Mouse (Mus musculus) neutrophil, adult 5-6 weeks (primary cell): Measurements from ENCODE around the gene Ina. TPM values are rescaled to one million over a fixed set of nuclear protein-coding genes. Genes with fewer than 3 reads are reported as not detected.
A peak's percentile ranks its signal among the peaks of the same experiment; 100 is the strongest.
"Not testable (repeated sequence)": the region's sequence is repeated elsewhere in the genome, so short reads cannot be mapped to it uniquely, and the experiment has no call there.

Experiments used
- ATAC-seq: fragments of 151-379, 151-347 bp; 2 replicates; pipeline ENCODE4 v1.8.0; 2017; ENCODE audit warnings: mild to moderate bottlenecking, moderate TSS enrichment; ENCODE audit not compliant: insufficient number of reproducible peaks, poor library complexity, low FRiP score, severe bottlenecking; ENCODE audit errors: extremely low read depth
- total RNA-seq: library from RNA; stranded (forward); fragments of 200-1000 nt; gene quantifications from 2 replicates; pipeline ENCODE4 v1.2.3, GENCODE M21; 2017

Ina gene
- total RNA-seq, 1 experiment from 2014 or later, result 0.23 TPM

- no peak for ATAC-seq
Measured at GRCm38 (mm10) chr19:46983352-46983965, 31.0 kb upstream of the Ina start.

- no peak for ATAC-seq
Measured at GRCm38 (mm10) chr19:46983966-46984380, 30.5 kb upstream of the Ina start.

GRCm38 (mm10) chr19:46984726-46985622, 29.5 kb upstream of the Ina start:
- peak; percentile 80 for ATAC-seq

- no peak for ATAC-seq
Measured at GRCm38 (mm10) chr19:46987646-46988045, 26.9 kb upstream of the Ina start.

- ATAC-seq, result no peak
Measured at GRCm38 (mm10) chr19:46988231-46989087, 26.0 kb upstream of the Ina start.

- ATAC-seq, result no peak
Measured at GRCm38 (mm10) chr19:46989479-46990152, 24.9 kb upstream of the Ina start.

GRCm38 (mm10) chr19:46990153-46990518, 24.4 kb upstream of the Ina start:
- no peak for ATAC-seq

GRCm38 (mm10) chr19:46990625-46991024, 23.9 kb upstream of the Ina start:
- ATAC-seq, result not testable (repeated sequence)

GRCm38 (mm10) chr19:46991145-46991544, 23.4 kb upstream of the Ina start:
- ATAC-seq, result peak; percentile 88

GRCm38 (mm10) chr19:46992329-46992728, 22.2 kb upstream of the Ina start:
- not testable (repeated sequence) for ATAC-seq

GRCm38 (mm10) chr19:46996095-46996494, 18.4 kb upstream of the Ina start:
- ATAC-seq, result no peak

GRCm38 (mm10) chr19:46998168-46998870, 16.2 kb upstream of the Ina start:
- ATAC-seq, result no peak

- ATAC-seq, result no peak
Measured at GRCm38 (mm10) chr19:46998953-46999352, 15.5 kb upstream of the Ina start.

- ATAC-seq, result no peak
Measured at GRCm38 (mm10) chr19:46999753-47000152, 14.7 kb upstream of the Ina start.

- ATAC-seq, result not testable (repeated sequence)
Measured at GRCm38 (mm10) chr19:47000357-47000756, 14.1 kb upstream of the Ina start.

GRCm38 (mm10) chr19:47003742-47004511, 10.6 kb upstream of the Ina start:
- ATAC-seq, result no peak

- ATAC-seq, result no peak
Measured at GRCm38 (mm10) chr19:47005873-47006272, 8.6 kb upstream of the Ina start.

- no peak for ATAC-seq
Measured at GRCm38 (mm10) chr19:47006321-47006720, 8.2 kb upstream of the Ina start.
